Mouse (Mus musculus) adrenal gland, postnatal 10 days (tissue): ENCODE measurements around the gene Col4a1. TPM values are rescaled to one million over a fixed set of nuclear protein-coding genes. Genes with fewer than 3 reads are reported as not detected.
A peak's percentile ranks its signal among the peaks of the same experiment; 100 is the strongest.

Experiments
- DNase-seq: peaks from one replicate; pipeline ENCODE4 v3.0.0; 2021; ENCODE audit warnings: mixed read lengths
- long read RNA-seq, 2 experiments: library from polyadenylated mRNA; stranded (forward); transcript quantifications; one replicate each; pipeline ENCODE4 v2.0.0; 2021
- total RNA-seq, 2 experiments: library from RNA; stranded (reverse); gene quantifications; 2 replicates each; pipeline ENCODE4 v1.2.3; 2021

Col4a1 gene
- total RNA-seq, result 100 to 1,000 TPM; 677 to 700 TPM
- long read RNA-seq, experiment 1, full-length matches to known transcripts, result 156 of 446 reads
- long read RNA-seq, experiment 1, partial matches to known transcripts, result 203 of 446 reads
- long read RNA-seq, experiment 1, other reads (novel, unspliced or antisense), result 87 of 446 reads
- long read RNA-seq, experiment 2, full-length matches to known transcripts, result 158 of 416 reads
- long read RNA-seq, experiment 2, partial matches to known transcripts, result 247 of 416 reads
- long read RNA-seq, experiment 2, other reads (novel, unspliced or antisense), result 11 of 416 reads

GRCm38 (mm10) chr8:11312349-11313175 is at the start of gene Col4a1, which contains the start of gene Col4a2:
Gene Col4a1, minus strand, starts transcription at chr8:11312826.
Gene Col4a2, plus strand, starts transcription at chr8:11312805.
- DNase-seq, result peak; percentile 89

DNA sequence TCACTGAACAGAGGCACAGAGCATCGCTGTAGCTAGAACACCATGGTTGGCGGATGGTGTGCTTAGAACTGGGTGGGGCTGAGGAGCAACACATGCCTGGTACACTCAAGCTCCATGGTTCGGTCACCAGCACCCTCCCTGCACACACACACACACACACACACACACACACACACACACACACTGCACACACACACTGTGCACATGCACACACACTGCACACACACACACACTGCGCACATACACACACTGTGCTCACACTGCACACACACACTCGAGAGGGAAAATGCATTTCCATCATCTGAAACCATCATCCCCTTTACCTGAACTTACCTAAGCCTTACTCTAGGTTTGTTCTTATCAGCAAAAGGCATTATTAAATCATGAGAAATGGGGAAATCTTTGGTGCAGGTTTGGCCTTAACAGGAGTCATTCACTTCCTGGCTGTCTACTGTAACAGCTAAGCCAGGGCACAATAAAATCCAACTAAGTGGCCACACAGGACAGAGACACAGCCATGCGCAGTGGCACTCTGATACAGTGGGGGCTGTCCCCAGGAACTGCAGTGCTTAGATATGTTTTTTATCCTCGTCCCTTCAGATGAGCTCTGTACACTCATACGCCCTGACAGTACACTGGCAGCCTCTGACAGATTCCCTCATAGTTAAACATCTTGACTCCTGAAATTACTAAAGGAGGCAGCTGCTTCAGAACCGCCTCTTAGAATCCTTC is 49.1 kb upstream of the Col4a1 start:
- no peak for DNase-seq

GRCm38 (mm10) chr8:11359846-11360245 is 47.2 kb upstream of the Col4a1 start:
- DNase-seq, result no peak

DNA sequence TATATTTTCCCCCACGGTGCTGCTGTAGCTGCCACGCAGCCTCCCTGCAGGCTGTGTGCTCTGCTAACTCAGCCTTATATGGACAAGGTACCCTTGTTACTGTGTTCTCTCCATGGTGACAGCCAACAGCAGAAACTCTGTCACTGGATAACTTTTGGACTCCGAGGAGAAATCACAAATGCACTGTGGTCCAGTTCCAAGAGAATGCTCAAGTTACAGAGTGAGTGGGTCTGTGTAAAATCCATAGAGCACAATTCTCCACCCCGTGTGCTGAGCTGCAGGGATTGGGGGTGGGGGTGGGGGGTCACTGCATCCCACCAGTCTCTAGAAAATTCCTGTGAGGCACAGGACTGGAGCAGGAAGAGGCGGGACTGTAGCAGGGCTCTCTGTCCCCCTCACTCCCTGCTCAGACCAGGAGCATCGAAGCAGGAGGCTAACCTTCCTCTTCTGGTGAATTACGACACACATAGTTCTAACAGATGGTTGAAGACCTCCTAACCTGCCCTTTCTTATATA is 45.4 kb upstream of the Col4a1 start:
- no peak for DNase-seq

GRCm38 (mm10) chr8:11356776-11357175 is 44.1 kb upstream of the Col4a1 start:
- no peak for DNase-seq

- no peak for DNase-seq
Measured at GRCm38 (mm10) chr8:11355900-11356299, 43.3 kb upstream of the Col4a1 start.

DNA sequence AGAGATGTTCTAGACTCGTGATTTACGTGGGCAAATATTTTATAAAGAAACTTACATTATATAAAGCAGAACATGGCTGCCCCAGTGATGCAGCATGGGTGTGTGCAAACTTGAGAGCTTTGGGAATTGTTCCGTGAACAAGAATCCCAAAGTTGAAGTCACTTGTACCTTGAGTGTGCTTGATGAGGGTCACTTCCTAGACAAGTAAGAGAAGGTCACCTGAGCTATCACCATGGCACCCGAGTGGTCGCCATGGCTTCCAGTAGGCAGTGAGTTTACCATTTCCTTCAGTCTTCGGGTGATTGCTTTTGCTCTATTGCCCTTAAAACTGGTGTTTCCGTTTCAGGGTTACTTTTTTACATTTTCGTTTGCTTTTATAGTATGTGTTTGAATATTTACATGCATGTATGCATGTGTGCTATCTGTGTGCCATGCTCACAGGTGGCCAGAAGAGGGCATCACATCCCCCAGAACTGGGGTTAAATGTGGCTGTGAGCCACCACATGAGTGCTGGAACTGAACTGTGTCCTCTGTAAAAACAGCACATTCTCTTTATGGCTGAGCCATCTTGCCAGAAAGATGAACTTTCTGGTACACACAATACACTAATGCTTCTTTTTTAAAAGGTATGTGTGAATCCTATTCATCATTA is 42.3 kb upstream of the Col4a1 start:
- no peak for DNase-seq

- no peak for DNase-seq
Measured at GRCm38 (mm10) chr8:11352514-11352913, 39.9 kb upstream of the Col4a1 start.

DNA sequence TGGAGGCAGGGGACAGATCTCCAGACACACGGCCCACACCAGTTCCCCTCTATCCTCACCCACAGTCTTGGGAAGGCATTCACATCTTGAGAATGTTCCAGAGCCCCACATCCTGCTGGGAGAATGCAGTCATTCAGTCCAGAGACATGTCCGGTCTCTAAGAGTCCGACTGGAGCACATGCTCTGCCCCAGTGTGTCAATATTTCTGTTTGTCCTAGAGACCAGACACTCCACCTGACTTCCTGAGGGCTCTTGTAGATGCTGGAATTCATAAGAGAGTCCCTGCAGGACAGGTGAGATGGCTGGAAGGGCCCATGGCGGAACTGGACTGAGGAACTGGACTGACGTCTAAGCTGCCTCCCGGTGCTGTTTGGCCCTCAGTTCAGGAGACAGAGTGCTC is 38.7 kb upstream of the Col4a1 start:
- DNase-seq, result no peak

- no peak for DNase-seq
Measured at GRCm38 (mm10) chr8:11348622-11349021, 36.0 kb upstream of the Col4a1 start.

- no peak for DNase-seq
Measured at GRCm38 (mm10) chr8:11347699-11348098, 35.1 kb upstream of the Col4a1 start.

DNA sequence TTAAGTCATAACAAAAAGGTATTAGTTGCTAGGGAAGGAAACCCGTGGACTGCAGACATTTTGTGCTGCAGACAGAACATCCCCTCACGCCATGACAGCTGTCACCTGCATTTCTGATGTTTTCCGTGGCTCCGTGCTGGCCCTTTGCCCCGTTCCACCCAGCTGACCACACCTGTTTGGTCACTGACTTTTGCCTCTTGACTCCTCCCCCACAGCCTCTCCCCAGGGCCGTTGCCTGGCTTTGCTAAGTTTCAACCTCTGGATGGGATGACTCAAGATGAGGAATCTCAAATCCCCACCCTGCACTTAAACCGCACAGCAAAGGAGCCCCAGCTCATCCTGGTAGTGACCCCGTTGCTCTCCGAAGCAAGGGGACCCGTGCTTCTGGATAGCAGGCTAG is 33.6 kb upstream of the Col4a1 start:
- no peak for DNase-seq

- DNase-seq, result no peak
Measured at GRCm38 (mm10) chr8:11344459-11344858, 31.8 kb upstream of the Col4a1 start.

GRCm38 (mm10) chr8:11341111-11341566 is 28.5 kb upstream of the Col4a1 start:
- no peak for DNase-seq

DNA sequence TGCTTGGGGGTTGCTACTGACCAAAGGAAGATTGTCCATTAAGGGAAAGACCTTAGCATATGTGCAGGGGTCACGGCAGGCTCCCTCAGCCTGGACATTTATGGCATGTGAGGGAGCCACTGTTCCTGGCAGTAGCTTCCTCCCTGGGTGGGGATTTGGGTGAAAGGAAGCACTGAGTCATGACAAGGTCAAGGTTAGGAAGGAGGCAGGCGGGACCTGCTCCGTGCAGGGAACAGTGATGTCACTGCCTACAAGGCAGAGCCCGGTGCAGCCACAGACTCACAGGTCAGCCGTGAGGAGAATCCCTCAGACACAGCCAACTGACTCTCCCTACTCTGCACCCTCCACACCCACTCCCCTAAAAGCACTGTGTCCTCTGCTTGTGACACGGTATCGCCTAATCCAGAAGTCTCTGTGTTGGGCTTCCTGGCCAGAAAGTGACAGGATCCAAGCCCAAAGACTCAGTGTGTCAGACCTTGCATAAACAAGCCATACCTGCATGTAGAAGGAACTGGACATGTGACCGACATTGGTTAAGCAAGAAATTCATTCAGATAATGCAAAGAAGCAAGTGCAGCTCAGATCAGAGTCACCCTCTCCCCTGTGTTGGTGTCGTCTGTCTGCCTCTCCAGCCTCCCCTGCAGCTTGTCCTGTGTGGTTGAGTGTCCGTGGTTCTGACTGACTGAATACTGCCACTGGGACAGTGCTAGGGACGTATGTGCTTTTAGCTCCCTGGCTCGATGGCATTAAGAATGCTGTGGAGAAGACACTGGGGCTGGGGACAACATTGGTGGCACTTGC is 27.9 kb upstream of the Col4a1 start:
- DNase-seq, result peak; percentile 82

DNA sequence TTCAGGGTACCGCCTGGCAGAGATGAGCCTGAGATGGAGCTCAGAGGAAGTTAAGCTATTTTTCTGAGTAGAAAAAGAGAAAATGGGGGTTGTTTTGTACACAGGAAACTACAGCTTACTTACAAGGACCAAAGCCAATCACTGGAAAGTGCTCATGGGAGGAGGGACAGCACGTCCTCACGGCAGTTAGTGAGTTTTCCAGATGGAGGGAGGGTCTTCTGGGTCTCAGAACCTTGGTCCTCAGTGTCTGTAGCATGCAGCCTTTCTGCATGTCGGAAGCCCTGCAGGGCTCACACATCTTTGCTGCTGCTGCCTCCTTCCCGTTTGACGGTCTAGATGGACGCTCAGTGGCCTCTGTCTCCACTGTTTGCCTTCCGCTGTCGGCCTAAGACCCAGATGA is 25.9 kb upstream of the Col4a1 start:
- no peak for DNase-seq

DNA sequence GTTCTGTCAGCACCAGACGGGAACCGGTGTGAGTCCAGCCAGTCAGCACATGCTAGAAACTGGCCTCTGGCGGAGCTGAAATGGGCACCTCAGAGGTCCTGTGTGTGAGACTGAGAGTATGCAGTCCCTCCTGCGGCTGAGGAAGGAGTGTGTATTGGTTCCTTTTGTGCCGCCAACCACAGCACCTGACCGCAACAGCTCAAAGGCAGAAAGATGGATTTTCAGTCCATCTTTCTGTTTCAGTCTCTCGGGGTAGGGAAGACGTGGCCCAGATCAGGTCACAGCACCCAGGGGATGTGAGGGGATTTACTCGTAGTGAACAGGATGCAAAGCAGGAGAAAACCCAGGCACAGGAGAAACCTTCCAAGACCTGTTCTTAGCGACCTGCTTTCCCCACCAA is 25.0 kb upstream of the Col4a1 start:
- DNase-seq, result no peak

- no peak for DNase-seq
Measured at GRCm38 (mm10) chr8:11336346-11336745, 23.7 kb upstream of the Col4a1 start.

- DNase-seq, result no peak
Measured at GRCm38 (mm10) chr8:11335238-11335637, 22.6 kb upstream of the Col4a1 start.

DNA sequence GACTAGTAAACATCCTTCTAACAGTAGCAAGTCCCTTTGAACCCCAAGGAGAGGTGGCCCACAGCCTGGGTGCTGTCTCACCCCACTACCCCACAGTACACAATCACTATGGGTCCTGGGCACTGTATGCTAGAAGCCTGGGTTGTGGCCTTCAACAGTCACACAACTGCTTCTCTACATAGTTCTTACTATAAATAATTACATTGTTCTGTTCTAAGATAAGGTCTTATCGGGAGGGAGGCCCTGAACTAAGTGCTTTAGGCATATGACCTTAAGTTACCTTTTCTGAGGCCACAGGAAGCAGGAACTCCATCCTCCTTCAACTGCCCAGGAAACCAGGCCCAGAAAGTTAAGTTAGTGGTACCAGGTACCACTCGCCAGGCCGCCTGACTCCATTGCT is 21.9 kb upstream of the Col4a1 start:
- no peak for DNase-seq

GRCm38 (mm10) chr8:11333746-11334145 is 21.1 kb upstream of the Col4a1 start:
- DNase-seq, result no peak
